Mouse (Mus musculus) forebrain, embryonic 16.5 days (tissue): ENCODE measurements at regions not wholly inside any gene's neighbourhood (a gene's known extent, or its start where the extent isn't known, plus 50 kb on each side); places are given as distances from the start of the nearest gene placed in this dataset.

Source experiments
- ATAC-seq: fragments of 200-750 bp; cut with Nextera tagmentation; 2 replicates; pipeline ENCODE4 v1.8.0; 2017; ENCODE audit warnings: mild to moderate bottlenecking, moderate library complexity
- H3K27ac ChIP-seq: fragments of 300-500 bp; sonication (generic); 2 replicates; pipeline ENCODE4 v1.5.1; 2014; ENCODE audit warnings: low read length, control low read depth
- H3K27me3 ChIP-seq: fragments of 300-500 bp; sonication (generic); replicated peaks from 2 replicates; pipeline ENCODE4 v1.6.1; 2014; ENCODE audit warnings: low read length; ENCODE audit not compliant: control insufficient read depth, insufficient read depth
- H3K36me3 ChIP-seq: fragments of 300-500 bp; sonication (generic); 2 replicates; pipeline ENCODE4 v1.6.1; 2014; ENCODE audit not compliant: control insufficient read depth, insufficient read depth
- H3K4me1 ChIP-seq: fragments of 300-500 bp; sonication (generic); replicated peaks from 2 replicates; pipeline ENCODE4 v1.6.1; 2014; ENCODE audit warnings: low read length; ENCODE audit not compliant: control insufficient read depth, insufficient read depth
- H3K4me2 ChIP-seq: fragments of 300-500 bp; sonication (generic); 2 replicates; pipeline ENCODE4 v1.6.1; 2014; ENCODE audit warnings: mild to moderate bottlenecking, low read length, control low read depth
- H3K4me3 ChIP-seq: fragments of 300-500 bp; sonication (generic); replicated peaks from 2 replicates; pipeline ENCODE4 v1.5.1; 2014; ENCODE audit warnings: mild to moderate bottlenecking, low read length, control low read depth
- H3K9ac ChIP-seq: fragments of 300-500 bp; sonication (generic); replicated peaks from 2 replicates; pipeline ENCODE4 v1.6.1; 2014; ENCODE audit warnings: low read depth, low read length, control low read depth
- H3K9me3 ChIP-seq: fragments of 300-500 bp; sonication (generic); 2 replicates; pipeline ENCODE4 v1.6.1; 2016; ENCODE audit warnings: low read length; ENCODE audit not compliant: control insufficient read depth
- WGBS: fragments of 180-500 bp; shearing (Covaris S2); extraction: QIAGEN DNeasy Blood & Tissue Kit; methylation state at CpG from one replicate; pipeline ENCODE4 v1.1.7; 2014; 5-methylcytosine and 5-hydroxymethylcytosine counted together

DNA sequence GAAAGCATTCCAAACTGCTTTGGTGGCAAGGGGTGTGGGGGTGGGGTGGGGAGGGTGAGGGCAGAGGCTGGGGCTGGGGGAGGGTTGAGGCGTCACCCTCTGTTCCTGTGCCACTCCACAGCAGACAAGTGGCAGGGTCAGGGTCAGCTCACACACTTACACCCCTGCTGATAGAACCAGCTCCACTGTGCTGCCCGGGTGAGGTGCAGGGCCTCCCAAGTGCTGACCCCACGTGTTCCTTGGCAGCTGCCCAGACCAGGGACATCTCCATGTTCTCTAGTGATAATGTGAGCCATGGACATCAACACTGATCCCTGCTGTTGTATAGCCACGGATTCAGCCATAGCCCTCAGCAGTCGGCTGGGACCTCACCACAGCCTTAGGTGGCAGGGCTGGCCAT is 1652.3 kb upstream of the Gm7489 start:
- no peak overlapping the region for H3K4me2 ChIP-seq
- no peak overlapping the region for H3K27ac ChIP-seq
- WGBS, result 86% methylated on average over 5 of the region's 5 CpGs
- no peaks in the 10 kb centered on the region for H3K27me3 ChIP-seq
- no peaks in the 10 kb centered on the region for H3K36me3 ChIP-seq
- H3K9me3 ChIP-seq, result no peaks in the 10 kb centered on the region
- no peak overlapping the region for H3K9ac ChIP-seq
- H3K4me3 ChIP-seq, result no peak overlapping the region
- H3K4me1 ChIP-seq, result no peaks in the 10 kb centered on the region
- no peak for ATAC-seq

GRCm38 (mm10) chr15:52236220-52236619 is 1648.5 kb upstream of the Gm7489 start:
- H3K9me3 ChIP-seq, result no peaks in the 10 kb centered on the region
- no peaks in the 10 kb centered on the region for H3K27me3 ChIP-seq
- H3K4me2 ChIP-seq, result no peak overlapping the region
- 77% methylated on average over 8 of the region's 8 CpGs for WGBS
- H3K27ac ChIP-seq, result no peak overlapping the region
- H3K4me3 ChIP-seq, result no peak overlapping the region
- no peak overlapping the region for H3K9ac ChIP-seq
- no peak for ATAC-seq
- H3K4me1 ChIP-seq, result no peaks in the 10 kb centered on the region
- H3K36me3 ChIP-seq, result no peaks in the 10 kb centered on the region

DNA sequence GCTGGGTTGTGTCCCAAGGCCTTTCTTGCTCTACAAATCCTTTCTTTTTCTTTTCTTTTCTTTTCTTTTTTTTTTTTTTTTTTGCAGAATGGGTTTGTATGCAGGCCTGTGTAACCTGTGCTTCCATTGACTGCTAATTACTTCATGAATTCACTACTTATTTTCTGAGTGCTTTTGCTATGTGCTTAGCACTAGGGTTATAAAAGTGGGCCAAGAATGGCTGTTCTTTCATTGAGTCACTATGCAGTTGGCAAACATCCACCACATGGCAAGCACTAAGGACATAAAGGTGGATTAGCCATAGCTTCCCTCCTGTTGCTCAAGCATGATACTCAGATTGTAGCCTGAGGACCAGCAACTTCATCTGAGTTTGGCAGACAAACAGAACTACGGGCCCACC is 1641.8 kb upstream of the Gm7489 start:
- Histone ChIP-seq H3K27me3 (no peaks in the 10 kb centered on the region), H3K9ac (no peak overlapping the region), H3K4me2 (no peak overlapping the region), H3K9me3 (no peaks in the 10 kb centered on the region), H3K36me3 (no peaks in the 10 kb centered on the region), H3K4me3 (no peak overlapping the region), H3K4me1 (no peaks in the 10 kb centered on the region), H3K27ac (no peak overlapping the region)
- WGBS, result 49% methylated on average over 1 of the region's 1 CpGs
- no peak for ATAC-seq
